Mouse (Mus musculus) stomach, embryonic 15.5 days (tissue): ENCODE measurements around the gene Cyp39a1. TPM values are rescaled to one million over a fixed set of nuclear protein-coding genes. Genes with fewer than 3 reads are reported as not detected.

Experiments used
- ATAC-seq: fragments of 200-750 bp; cut with Nextera tagmentation; 2 replicates; pipeline ENCODE4 v1.8.0; 2017; ENCODE audit warnings: low read depth, moderate number of reproducible peaks, moderate TSS enrichment; ENCODE audit not compliant: insufficient read depth, low FRiP score
- H3K27ac ChIP-seq: fragments of 300-500 bp; sonication (generic); 2 replicates; pipeline ENCODE4 v1.5.1; 2015; ENCODE audit warnings: mild to moderate bottlenecking, inconsistent platforms
- H3K27me3 ChIP-seq: fragments of 300-500 bp; sonication (generic); replicated peaks from 2 replicates; pipeline ENCODE4 v1.6.1; 2015; ENCODE audit warnings: inconsistent platforms
- H3K36me3 ChIP-seq: fragments of 300-500 bp; sonication (generic); 2 replicates; pipeline ENCODE4 v1.6.1; 2015; ENCODE audit warnings: inconsistent platforms
- H3K4me1 ChIP-seq: fragments of 300-500 bp; sonication (generic); 2 replicates; pipeline ENCODE4 v1.6.1; 2015; ENCODE audit warnings: inconsistent platforms
- H3K4me2 ChIP-seq: fragments of 300-500 bp; sonication (generic); 2 replicates; pipeline ENCODE4 v1.6.1; 2015; ENCODE audit warnings: mild to moderate bottlenecking, inconsistent platforms
- H3K4me3 ChIP-seq: fragments of 300-500 bp; sonication (generic); replicated peaks from 2 replicates; pipeline ENCODE4 v1.5.1; 2015; ENCODE audit warnings: inconsistent platforms
- H3K9ac ChIP-seq: fragments of 300-500 bp; sonication (generic); 2 replicates; pipeline ENCODE4 v1.6.1; 2015; ENCODE audit warnings: inconsistent platforms
- H3K9me3 ChIP-seq: fragments of 300-500 bp; sonication (generic); 2 replicates; pipeline ENCODE4 v1.6.1; 2016; ENCODE audit warnings: inconsistent platforms
- WGBS: fragments of 180-500 bp; shearing (Covaris S2); methylation state at CpG from one replicate; pipeline ENCODE4 v1.1.7; 2015; 5-methylcytosine and 5-hydroxymethylcytosine counted together
- polyA plus RNA-seq: library from polyadenylated mRNA; unstranded; fragments of >200 nt; fragmentation: Nextera tagmentation; extraction: Ambion mirVana; gene quantifications from 2 replicates; pipeline ENCODE4 v1.2.1, GENCODE M21; 2015

The Cyp39a1 gene
- polyA plus RNA-seq, 1 experiment from 2014 or later, result 24.5 TPM

- Histone ChIP-seq H3K9me3 (no peaks in the 10 kb centered on the region), H3K27ac (no peak overlapping the region), H3K36me3 (no peaks in the 10 kb centered on the region), H3K4me2 (no peak overlapping the region), H3K4me1 (no peaks in the 10 kb centered on the region), H3K27me3 (no peaks in the 10 kb centered on the region), H3K9ac (no peak overlapping the region), H3K4me3 (no peak overlapping the region)
- 69% methylated on average over 8 of the region's 8 CpGs for WGBS
- ATAC-seq, result no peak
Measured at GRCm38 (mm10) chr17:43731976-43732375, 64.8 kb downstream of the Cyp39a1 start.

DNA sequence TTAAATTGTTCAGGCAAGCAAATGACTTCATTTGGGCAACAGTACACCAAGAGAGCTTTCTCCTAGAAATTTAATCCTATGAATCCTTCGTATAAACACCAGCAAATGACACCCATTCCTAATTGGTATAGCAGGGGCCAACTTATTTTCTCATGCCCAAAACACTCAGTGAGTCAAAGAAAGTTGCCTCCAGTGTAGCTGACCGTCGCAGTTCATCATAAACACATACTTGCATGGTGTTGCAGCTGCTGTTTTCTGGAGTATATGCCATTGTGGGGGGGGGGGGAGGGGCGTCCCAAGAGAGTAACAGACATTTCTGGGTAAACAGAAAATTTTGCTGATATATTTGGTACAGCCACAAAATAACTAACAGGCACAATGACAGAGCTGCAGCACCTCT lies 67.0 kb downstream of the Cyp39a1 start:
- H3K9ac ChIP-seq, result no peak overlapping the region

GRCm38 (mm10) chr17:43743933-43744332 lies 76.7 kb downstream of the Cyp39a1 start:
- no peaks in the 10 kb centered on the region for H3K4me1 ChIP-seq
- H3K9me3 ChIP-seq, result no peaks in the 10 kb centered on the region
- 80% methylated on average over 5 of the region's 5 CpGs for WGBS
- no peak overlapping the region for H3K4me2 ChIP-seq
- H3K36me3 ChIP-seq, result no peaks in the 10 kb centered on the region; the same call in 1 of the 2 replicates
- H3K27ac ChIP-seq, result no peak overlapping the region
- H3K9ac ChIP-seq, result no peak overlapping the region
- no peak for ATAC-seq
- no peaks in the 10 kb centered on the region for H3K27me3 ChIP-seq
- H3K4me3 ChIP-seq, result no peak overlapping the region

More for the DNA sequence above, 67.0 kb downstream of the Cyp39a1 start:
- WGBS, result 56% methylated on average over 4 of the region's 4 CpGs
- H3K9me3 ChIP-seq, result no peaks in the 10 kb centered on the region
- no peaks in the 10 kb centered on the region for H3K4me1 ChIP-seq
- no peaks in the 10 kb centered on the region for H3K36me3 ChIP-seq
- H3K4me2 ChIP-seq, result no peak overlapping the region
- H3K27me3 ChIP-seq, result no peaks in the 10 kb centered on the region
- ATAC-seq, result no peak
- H3K27ac ChIP-seq, result no peak overlapping the region
- no peak overlapping the region for H3K4me3 ChIP-seq

DNA sequence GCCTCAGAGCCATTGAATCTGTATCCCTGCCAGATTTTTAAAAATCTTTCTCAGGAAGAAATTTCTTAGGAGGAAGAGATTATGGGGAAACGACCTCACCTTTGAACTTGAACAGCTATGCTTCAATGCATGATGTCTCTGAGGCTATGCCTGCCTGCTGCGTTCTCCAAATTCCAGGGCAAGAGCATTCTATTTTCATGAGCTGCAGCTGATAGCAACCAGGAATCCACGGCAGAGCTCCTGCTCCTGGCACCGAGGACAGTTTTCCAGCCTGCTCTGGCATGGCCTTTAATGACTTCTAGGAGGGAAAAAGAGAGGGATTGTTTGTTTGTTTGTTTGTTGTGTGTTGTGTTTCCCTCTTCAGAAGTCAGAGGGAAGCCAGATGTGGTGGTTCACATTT lies 77.2 kb downstream of the Cyp39a1 start:
- ATAC-seq, result no peak
- H3K27ac ChIP-seq, result no peak overlapping the region
- WGBS, result 49% methylated on average over 4 of the region's 4 CpGs

GRCm38 (mm10) chr17:43751146-43751545 lies 83.9 kb downstream of the Cyp39a1 start:
- H3K9ac ChIP-seq, result no peak overlapping the region
- ATAC-seq, result no peak
- 93% methylated on average over 6 of the region's 6 CpGs for WGBS

More for the DNA sequence above, 77.2 kb downstream of the Cyp39a1 start:
- H3K36me3 ChIP-seq, result no peaks in the 10 kb centered on the region; the same call in 1 of the 2 replicates
- H3K27me3 ChIP-seq, result no peaks in the 10 kb centered on the region
- no peaks in the 10 kb centered on the region for H3K4me1 ChIP-seq
- no peak overlapping the region for H3K9ac ChIP-seq
- no peak overlapping the region for H3K4me3 ChIP-seq
- H3K4me2 ChIP-seq, result no peak overlapping the region
- H3K9me3 ChIP-seq, result no peaks in the 10 kb centered on the region

DNA sequence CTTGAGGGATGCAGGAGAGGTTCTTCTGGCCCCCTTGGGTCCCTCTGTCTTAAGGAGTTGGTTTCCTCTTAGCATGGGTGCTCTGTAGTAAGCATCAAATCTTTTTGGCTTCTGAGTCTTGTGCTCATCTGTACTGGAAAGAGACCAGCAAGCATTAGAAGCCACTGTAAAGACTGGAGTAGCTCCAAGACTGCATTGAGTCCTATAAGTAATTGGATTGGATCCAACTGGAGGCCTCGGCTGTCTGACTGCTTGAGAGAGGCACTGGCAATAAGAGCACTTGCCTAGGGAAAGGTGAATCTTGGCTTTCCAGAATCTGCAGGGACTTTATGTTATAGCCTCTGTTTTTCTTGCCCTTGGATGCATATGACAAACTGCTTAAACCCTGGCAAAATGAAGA lies 85.6 kb downstream of the Cyp39a1 start:
- no peak overlapping the region for H3K9ac ChIP-seq
- H3K4me2 ChIP-seq, result no peak overlapping the region
- H3K9me3 ChIP-seq, result no peaks in the 10 kb centered on the region
- H3K27me3 ChIP-seq, result no peaks in the 10 kb centered on the region
- ATAC-seq, result no peak
- no peaks in the 10 kb centered on the region for H3K36me3 ChIP-seq
- WGBS, result 25% methylated on average over 1 of the region's 1 CpGs
- no peak overlapping the region for H3K4me3 ChIP-seq
- H3K4me1 ChIP-seq, result no peaks in the 10 kb centered on the region
- no peak overlapping the region for H3K27ac ChIP-seq

More at GRCm38 (mm10) chr17:43751146-43751545, 83.9 kb downstream of the Cyp39a1 start:
- Histone ChIP-seq H3K27me3 (no peaks in the 10 kb centered on the region), H3K36me3 (no peaks in the 10 kb centered on the region), H3K4me3 (no peak overlapping the region), H3K4me2 (no peak overlapping the region), H3K9me3 (no peaks in the 10 kb centered on the region), H3K27ac (no peak overlapping the region), H3K4me1 (no peaks in the 10 kb centered on the region)

DNA sequence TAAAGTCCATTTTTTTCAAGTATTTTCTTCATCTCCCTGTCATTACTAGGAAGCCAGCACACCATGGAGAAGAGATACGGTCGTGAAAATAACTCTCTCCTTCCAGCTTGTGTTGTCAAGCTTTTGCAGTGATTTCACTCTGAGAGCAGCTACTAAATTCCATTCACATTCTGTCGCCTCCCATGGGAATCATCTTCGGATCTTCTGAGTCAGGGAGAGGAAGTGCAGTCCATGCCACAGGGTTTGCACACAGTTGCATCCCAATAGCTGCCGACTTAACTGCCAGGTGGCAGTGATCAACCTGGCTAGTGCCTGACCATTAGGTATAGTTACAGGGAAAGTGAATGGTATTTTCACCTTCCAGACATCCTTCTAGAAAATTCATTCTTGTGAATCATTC lies 87.5 kb downstream of the Cyp39a1 start:
- WGBS, result 58% methylated on average over 5 of the region's 5 CpGs
- Histone ChIP-seq H3K9me3 (no peaks in the 10 kb centered on the region), H3K27ac (no peak overlapping the region), H3K4me3 (no peak overlapping the region), H3K4me1 (peaks cover 6% of the 10 kb centered on the region; the same call in 1 of the 2 replicates), H3K36me3 (no peaks in the 10 kb centered on the region), H3K9ac (no peak overlapping the region), H3K4me2 (no peak overlapping the region), H3K27me3 (no peaks in the 10 kb centered on the region)
- ATAC-seq, result no peak

- no peak overlapping the region for H3K27ac ChIP-seq
- ATAC-seq, result peak; percentile 82; the same call in 1 of the 2 replicates
Measured at GRCm38 (mm10) chr17:43758607-43759259, 91.5 kb downstream of the Cyp39a1 start.

DNA sequence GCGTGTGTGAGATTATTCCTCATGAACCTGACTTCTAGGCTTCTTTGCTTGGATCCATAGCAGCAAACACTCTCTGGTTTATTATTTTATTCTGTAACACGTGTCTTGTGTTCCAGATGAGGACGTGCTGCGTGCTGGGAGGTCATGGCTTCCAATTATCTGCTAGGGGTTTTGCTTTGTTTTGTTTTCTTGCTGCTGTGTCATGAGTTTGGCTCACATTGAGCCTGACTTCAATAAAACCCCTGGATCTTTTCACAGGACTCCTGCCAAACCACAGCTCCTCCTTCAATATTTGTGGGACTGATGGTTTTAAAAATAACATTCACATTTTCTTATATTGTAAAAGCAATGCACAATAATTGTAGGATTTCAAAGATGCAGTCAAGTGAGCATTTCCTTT lies 117.3 kb downstream of the Cyp39a1 start:
- Histone ChIP-seq H3K9me3 (no peaks in the 10 kb centered on the region), H3K9ac (no peak overlapping the region), H3K36me3 (no peaks in the 10 kb centered on the region), H3K4me3 (no peak overlapping the region), H3K27ac (no peak overlapping the region), H3K4me2 (no peak overlapping the region), H3K27me3 (no peaks in the 10 kb centered on the region), H3K4me1 (no peaks in the 10 kb centered on the region)
- ATAC-seq, result no peak
- 62% methylated on average over 4 of the region's 4 CpGs for WGBS

More at GRCm38 (mm10) chr17:43758607-43759259, 91.5 kb downstream of the Cyp39a1 start:
- Histone ChIP-seq H3K4me1 (peaks cover 6% of the 10 kb centered on the region; the same call in 1 of the 2 replicates), H3K36me3 (no peaks in the 10 kb centered on the region), H3K4me2 (0 out of 2 replicates have a peak overlapping the region, but pooled peaks have one; percentile 25), H3K9ac (no peak overlapping the region), H3K4me3 (no peak overlapping the region), H3K9me3 (no peaks in the 10 kb centered on the region), H3K27me3 (no peaks in the 10 kb centered on the region)
- 20% methylated on average over 15 of the region's 15 CpGs for WGBS

DNA sequence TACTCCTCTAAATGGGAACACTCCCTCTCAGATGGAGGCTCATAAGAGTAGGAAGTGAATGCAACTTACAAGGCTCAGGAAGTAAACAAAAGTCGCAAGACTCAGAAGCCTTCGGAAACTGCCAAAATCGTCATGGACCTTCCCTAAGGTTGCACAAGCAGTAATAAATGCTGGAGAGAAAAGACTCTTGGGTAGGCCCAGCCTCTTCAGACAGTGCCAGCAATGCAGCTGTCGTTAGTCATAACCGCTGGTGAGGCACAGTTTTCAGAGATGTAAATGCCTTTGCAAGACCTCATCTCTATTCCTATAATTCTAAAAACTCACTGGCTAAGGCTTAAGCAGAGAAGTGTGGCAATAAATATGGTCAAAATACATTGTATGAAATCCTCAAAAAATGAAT lies 121.0 kb downstream of the Cyp39a1 start:
- no peak for ATAC-seq
- Histone ChIP-seq H3K27me3 (no peaks in the 10 kb centered on the region), H3K9me3 (no peaks in the 10 kb centered on the region), H3K4me1 (no peaks in the 10 kb centered on the region), H3K27ac (no peak overlapping the region), H3K36me3 (no peaks in the 10 kb centered on the region), H3K4me2 (no peak overlapping the region), H3K9ac (no peak overlapping the region), H3K4me3 (no peak overlapping the region)
- WGBS, result 88% methylated on average over 5 of the region's 5 CpGs

DNA sequence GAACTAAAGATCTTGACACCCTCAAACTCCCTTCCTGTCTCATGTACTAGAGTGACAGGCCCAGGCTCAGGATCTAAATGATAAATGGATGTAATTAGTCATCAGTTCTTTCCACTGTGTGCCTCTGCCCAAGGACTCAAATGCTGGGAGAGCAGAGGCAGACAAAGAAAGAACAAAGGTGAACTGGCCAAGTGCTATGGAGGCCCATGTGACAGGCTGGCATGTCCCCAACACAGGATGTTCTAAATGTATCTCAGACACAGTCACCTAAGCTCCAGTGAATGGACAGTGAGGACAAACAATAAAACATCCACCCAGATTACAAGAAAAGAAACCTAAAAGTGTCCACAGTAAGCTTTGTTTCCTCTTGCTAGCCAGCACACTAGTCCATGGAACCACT lies 122.2 kb downstream of the Cyp39a1 start:
- Histone ChIP-seq H3K4me2 (no peak overlapping the region), H3K4me1 (no peaks in the 10 kb centered on the region), H3K27ac (no peak overlapping the region), H3K9me3 (no peaks in the 10 kb centered on the region), H3K4me3 (no peak overlapping the region), H3K9ac (no peak overlapping the region), H3K27me3 (no peaks in the 10 kb centered on the region), H3K36me3 (no peaks in the 10 kb centered on the region)
- ATAC-seq, result no peak

DNA sequence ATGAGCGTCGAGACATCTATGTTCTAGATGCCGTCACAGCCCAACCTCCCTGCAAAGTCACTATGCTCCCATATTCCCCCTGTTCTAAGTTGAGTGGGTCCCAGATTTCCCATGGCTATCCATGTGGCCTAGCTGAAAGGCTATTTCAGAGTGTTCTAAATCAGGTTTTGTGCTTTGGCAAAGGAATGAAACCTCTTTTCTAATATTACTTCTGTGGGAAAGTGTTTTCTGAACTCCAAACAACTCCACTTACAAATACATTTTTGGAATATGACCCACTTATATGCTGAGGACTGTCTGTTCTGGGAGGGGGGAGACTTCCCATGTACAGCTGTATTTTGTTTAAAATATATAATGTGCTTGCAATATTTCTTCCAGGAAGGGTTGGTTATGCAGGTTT lies 124.5 kb downstream of the Cyp39a1 start:
- Histone ChIP-seq H3K36me3 (no peaks in the 10 kb centered on the region), H3K9me3 (no peaks in the 10 kb centered on the region), H3K4me3 (no peak overlapping the region), H3K27ac (no peak overlapping the region), H3K4me1 (no peaks in the 10 kb centered on the region), H3K4me2 (no peak overlapping the region), H3K27me3 (no peaks in the 10 kb centered on the region), H3K9ac (no peak overlapping the region)
- no peak for ATAC-seq
- 93% methylated on average over 3 of the region's 3 CpGs for WGBS
